Mouse (Mus musculus): ENCODE results near the gene Ermn. TPM values are rescaled to one million over a fixed set of nuclear protein-coding genes. Genes with fewer than 3 reads are reported as not detected.

Ermn gene
- polyA plus RNA-seq (2015; fragmentation: Nextera tagmentation; extraction: Ambion mirVana): 0.04 TPM in 1 of 2 replicates, not detected in the other

GRCm38 (mm10) chr2:58052821-58053581 is at the start of gene Ermn:
Gene Ermn (minus strand): TSS chr2:58052864.

GRCm38 (mm10) chr2:57997752-57998430 is 54.8 kb downstream of the Ermn start, which contains the start of gene Galnt5:
Gene Galnt5 (plus strand): TSS chr2:57997884.

Other genes starting within 250 kb of the Ermn start
- gene Galnt5, start 55.0 kb downstream of the Ermn start, polyA plus RNA-seq (2015; fragmentation: Nextera tagmentation; extraction: Ambion mirVana): 0.12 and 0.17 TPM in 2 replicates
- 10.9 and 13.5 TPM in 2 replicates for gene Cytip, start 142.7 kb upstream of the Ermn start, polyA plus RNA-seq (2015; fragmentation: Nextera tagmentation; extraction: Ambion mirVana)